Mouse (Mus musculus) frontal cortex, adult (tissue): ENCODE results near the gene Atp6v0e.
A peak's percentile ranks its signal among the peaks of the same experiment; 100 is the strongest.

Source experiments
- ATAC-seq: cut with Nextera tagmentation; 2 replicates; pipeline ENCODE4 v1.9.2; 2017; ENCODE audit warnings: mild to moderate bottlenecking, moderate library complexity, mixed read lengths; ENCODE audit not compliant: low TSS enrichment

Atp6v0e gene

GRCm38 (mm10) chr17:26662978-26663683 lies at the start of gene Atp6v0e:
Atp6v0e (plus strand) TSS chr17:26663231.
- ATAC-seq: peak; percentile 87

GRCm38 (mm10) chr17:26614286-26614685 lies 48.7 kb upstream of the Atp6v0e start:
- 0 out of 2 replicates have a peak, but pooled peaks have one; percentile 10 for ATAC-seq

- no peak for ATAC-seq
Measured at GRCm38 (mm10) chr17:26614708-26615486, 48.1 kb upstream of the Atp6v0e start.

GRCm38 (mm10) chr17:26616696-26617095 lies 46.3 kb upstream of the Atp6v0e start:
- no peak for ATAC-seq

- no peak for ATAC-seq
Measured at GRCm38 (mm10) chr17:26618498-26618897, 44.5 kb upstream of the Atp6v0e start.

- ATAC-seq: no peak; the same call in 1 of the 2 replicates
Measured at GRCm38 (mm10) chr17:26619577-26619976, 43.5 kb upstream of the Atp6v0e start.

GRCm38 (mm10) chr17:26620292-26620691 lies 42.7 kb upstream of the Atp6v0e start:
- no peak for ATAC-seq

GRCm38 (mm10) chr17:26620786-26621766 lies 42.0 kb upstream of the Atp6v0e start:
- peak; percentile 58 for ATAC-seq

GRCm38 (mm10) chr17:26621912-26622311 lies 41.1 kb upstream of the Atp6v0e start:
- no peak for ATAC-seq

- ATAC-seq: no peak
Measured at GRCm38 (mm10) chr17:26623991-26624390, 39.0 kb upstream of the Atp6v0e start.

GRCm38 (mm10) chr17:26624999-26625398 lies 38.0 kb upstream of the Atp6v0e start:
- ATAC-seq: no peak

GRCm38 (mm10) chr17:26625521-26626010 lies 37.5 kb upstream of the Atp6v0e start:
- ATAC-seq: no peak

- ATAC-seq: no peak
Measured at GRCm38 (mm10) chr17:26628479-26628878, 34.6 kb upstream of the Atp6v0e start.

GRCm38 (mm10) chr17:26628936-26629335 lies 34.1 kb upstream of the Atp6v0e start:
- peak; percentile 13; the same call in 1 of the 2 replicates for ATAC-seq

GRCm38 (mm10) chr17:26631811-26632327 lies 31.2 kb upstream of the Atp6v0e start:
- peak; percentile 79 for ATAC-seq

GRCm38 (mm10) chr17:26633186-26633585 lies 29.8 kb upstream of the Atp6v0e start:
- ATAC-seq: no peak

GRCm38 (mm10) chr17:26633926-26634325 lies 29.1 kb upstream of the Atp6v0e start:
- ATAC-seq: no peak

GRCm38 (mm10) chr17:26634539-26634938 lies 28.5 kb upstream of the Atp6v0e start:
- ATAC-seq: peak; percentile 54; the same call in 1 of the 2 replicates

GRCm38 (mm10) chr17:26635951-26636350 lies 27.1 kb upstream of the Atp6v0e start:
- ATAC-seq: no peak

GRCm38 (mm10) chr17:26637851-26638250 lies 25.2 kb upstream of the Atp6v0e start:
- ATAC-seq: no peak

GRCm38 (mm10) chr17:26638655-26639054 lies 24.4 kb upstream of the Atp6v0e start:
- ATAC-seq: peak; percentile 32; the same call in 1 of the 2 replicates
